Mouse (Mus musculus): ENCODE results near the gene Pou5f1. TPM values are rescaled to one million over a fixed set of nuclear protein-coding genes. Genes with fewer than 3 reads are reported as not detected.

The Pou5f1 gene
- 1 to 10 TPM; 1.2 to 2.6 TPM for total RNA-seq (2023)

DNA sequence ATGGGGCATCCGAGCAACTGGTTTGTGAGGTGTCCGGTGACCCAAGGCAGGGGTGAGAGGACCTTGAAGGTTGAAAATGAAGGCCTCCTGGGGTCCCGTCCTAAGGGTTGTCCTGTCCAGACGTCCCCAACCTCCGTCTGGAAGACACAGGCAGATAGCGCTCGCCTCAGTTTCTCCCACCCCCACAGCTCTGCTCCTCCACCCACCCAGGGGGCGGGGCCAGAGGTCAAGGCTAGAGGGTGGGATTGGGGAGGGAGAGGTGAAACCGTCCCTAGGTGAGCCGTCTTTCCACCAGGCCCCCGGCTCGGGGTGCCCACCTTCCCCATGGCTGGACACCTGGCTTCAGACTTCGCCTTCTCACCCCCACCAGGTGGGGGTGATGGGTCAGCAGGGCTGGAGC, at the start of gene Pou5f1:
TSS of gene Pou5f1 (plus strand) at position 243 of the 400 bp plus-strand sequence.

DNA sequence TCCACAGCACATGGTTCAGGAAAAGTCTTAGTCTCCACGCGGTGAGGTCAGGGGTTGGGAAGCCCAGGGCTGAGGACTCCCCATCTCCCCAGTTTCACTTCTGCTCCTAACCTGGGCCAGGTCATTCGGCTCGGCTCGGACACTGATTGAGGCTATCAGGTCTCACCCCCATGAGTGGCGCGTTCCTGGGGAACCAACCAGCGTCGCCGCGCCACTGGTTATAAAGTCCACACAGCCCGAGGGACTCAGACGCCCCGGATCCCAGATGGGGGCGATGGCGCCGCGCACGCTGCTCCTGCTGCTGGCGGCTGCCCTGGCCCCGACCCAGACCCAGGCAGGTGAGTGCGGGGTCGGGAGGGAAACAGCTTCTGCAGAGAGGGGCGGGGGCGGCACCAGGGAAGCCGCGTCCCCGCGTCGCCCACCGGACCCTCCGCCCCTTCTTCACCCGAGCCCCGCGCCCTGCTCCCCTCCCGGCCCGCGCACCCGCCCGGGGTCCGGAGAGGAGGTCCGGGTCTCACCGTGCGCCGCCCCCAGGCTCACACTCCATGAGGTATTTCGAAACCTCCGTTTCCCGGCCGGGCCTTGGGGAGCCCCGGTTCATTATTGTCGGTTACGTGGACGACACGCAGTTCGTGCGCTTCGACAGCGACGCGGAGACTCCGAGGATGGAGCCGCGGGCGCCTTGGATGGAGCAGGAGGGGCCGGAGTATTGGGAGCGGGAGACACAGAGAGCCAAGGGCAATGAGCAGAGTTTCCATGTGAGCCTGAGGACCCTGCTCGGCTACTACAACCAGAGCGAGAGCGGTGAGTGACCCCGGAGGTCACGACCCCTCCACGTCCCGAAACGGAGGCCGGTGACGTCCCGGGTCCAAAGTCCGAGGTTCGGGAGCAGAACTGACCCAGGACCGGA, 35.7 kb upstream of the Pou5f1 start, which contains the start of gene H2-Q10:
TSS of gene H2-Q10 (plus strand) at position 248 of the 910 bp plus-strand sequence.

DNA sequence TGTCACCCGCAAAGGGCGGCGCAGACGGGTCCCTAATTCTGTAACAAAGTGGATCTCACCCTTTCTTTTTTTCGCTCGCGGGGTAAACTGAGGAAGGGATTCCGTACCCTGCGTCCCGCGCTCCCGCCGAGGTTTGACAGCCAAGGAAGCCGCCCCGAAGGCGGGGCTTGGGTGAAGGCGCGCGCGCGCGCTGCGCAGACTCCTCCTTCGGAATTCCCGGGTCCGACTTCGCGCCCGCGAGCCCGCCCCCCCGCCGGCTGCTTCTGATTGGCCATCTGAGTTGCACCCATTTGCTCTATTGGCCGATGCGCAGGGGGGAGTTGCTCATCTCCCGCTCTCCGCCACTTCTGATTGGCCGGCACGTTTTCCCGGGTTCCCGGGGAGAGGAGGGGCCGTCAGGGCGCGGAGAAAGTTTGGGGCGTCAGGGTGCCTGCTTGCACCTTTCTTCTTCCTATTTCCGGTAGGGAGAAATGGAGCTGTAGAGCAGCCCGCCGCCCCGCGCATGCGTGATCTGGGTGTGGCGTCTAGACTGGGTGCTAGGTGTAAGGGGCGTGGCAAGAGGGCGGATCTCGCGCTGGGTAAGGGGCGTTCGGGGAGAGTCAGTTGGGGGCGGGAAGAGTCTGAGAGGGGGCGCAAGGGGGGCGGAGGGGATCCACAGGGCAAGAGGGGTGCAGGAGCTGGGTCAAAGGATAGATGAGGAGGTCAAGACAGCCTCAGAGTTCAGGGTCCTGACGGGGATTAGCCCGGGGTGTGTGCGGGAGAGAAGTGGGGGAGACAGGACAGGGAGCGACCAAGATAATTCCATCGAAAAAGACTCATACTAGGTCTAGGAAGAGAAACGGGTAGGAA, 11.1 kb downstream of the Pou5f1 start, which contains the start of the genes Tcf19 and Cchcr1:
TSS of gene Tcf19 (minus strand) at position 173 of the 849 bp plus-strand sequence.
TSS of gene Cchcr1 (plus strand) at position 449 of the 849 bp plus-strand sequence.

DNA sequence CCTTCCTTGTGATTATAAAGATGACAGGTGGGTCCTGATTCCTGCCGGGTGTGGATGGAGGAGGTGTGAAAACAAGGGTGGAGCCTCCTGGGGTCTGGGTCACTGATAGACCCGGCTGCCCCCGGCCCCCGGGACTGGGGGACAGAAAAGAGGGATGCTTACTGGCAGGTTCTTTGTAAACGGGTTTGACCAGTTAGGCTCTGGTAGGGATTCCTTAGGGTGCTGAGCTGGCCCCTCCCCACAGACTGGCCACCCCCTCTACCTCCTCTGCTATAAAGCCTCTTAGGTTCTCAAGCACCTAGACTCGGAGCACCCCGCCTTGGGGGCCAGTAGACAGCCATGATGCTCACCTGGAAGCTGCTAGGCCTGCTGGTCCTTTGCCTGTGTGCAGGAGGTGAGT, 27.1 kb downstream of the Pou5f1 start, which contains the start of gene Psors1c2:
TSS of gene Psors1c2 (plus strand) at position 301 of the 400 bp plus-strand sequence.

DNA sequence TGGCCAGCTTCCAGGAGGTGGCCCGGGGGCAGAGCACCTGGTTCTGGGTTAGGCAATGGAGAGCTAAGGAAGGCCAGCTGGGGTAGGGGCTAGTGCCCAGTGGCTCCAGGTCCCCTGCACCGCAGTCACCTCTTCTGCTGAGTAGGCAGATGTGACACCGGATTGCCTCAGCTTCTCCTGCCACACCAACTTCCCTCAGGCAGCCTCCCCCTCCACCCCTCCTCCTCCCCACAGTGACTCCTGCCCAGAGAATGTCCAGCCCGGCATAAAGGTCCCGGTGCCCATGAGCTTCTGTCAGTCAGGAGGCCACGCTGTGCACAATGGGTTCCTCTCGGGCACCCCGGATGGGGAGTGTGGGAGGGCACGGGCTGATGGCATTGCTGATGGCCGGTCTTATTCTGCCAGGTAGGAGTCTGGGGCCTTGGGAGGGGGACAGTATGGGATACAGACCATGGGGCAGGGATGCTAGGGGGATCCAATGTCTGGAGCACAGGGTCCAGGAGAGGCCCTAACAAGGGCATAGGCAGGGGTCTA, 46.1 kb downstream of the Pou5f1 start, which contains the start of gene Cdsn:
TSS of gene Cdsn (plus strand) at position 248 of the 534 bp plus-strand sequence.

Other genes starting within 250 kb of the Pou5f1 start
- gene H2-D1, start 243.3 kb upstream of the Pou5f1 start, total RNA-seq (2023) = 1,000 to 10,000 TPM; 1,522 to 1,549 TPM
- gene H2-Q1, start 185.6 kb upstream of the Pou5f1 start, total RNA-seq (2023) = 1 to 10 TPM; 6.7 to 6.9 TPM
- 1 to 10 TPM; 5.5 to 6.4 TPM for gene H2-Q2, start 163.8 kb upstream of the Pou5f1 start, total RNA-seq (2023)
- 10 to 100 TPM; 73.7 to 78.8 TPM for gene H2-Q4, start 126.4 kb upstream of the Pou5f1 start, total RNA-seq (2023)
- 10 to 100 TPM; 16.6 to 19.4 TPM for gene H2-Q6, start 81.2 kb upstream of the Pou5f1 start, total RNA-seq (2023)
- gene H2-Q7, start 66.9 kb upstream of the Pou5f1 start, total RNA-seq (2023) = 10 to 100 TPM; 15.6 to 18.5 TPM
- gene H2-Q10, start 35.9 kb upstream of the Pou5f1 start, total RNA-seq (2023) = 10 to 100 TPM; 52.2 to 52.4 TPM
- 10 to 100 TPM; 35.4 to 36.0 TPM for gene Tcf19, start 10.8 kb downstream of the Pou5f1 start, total RNA-seq (2023)
- 10 to 100 TPM; 14.5 to 17.8 TPM for gene Cchcr1, start 11.1 kb downstream of the Pou5f1 start, total RNA-seq (2023)
- gene Psors1c2, start 27.2 kb downstream of the Pou5f1 start, total RNA-seq (2023) = not detected
- gene Cdsn, start 46.1 kb downstream of the Pou5f1 start, total RNA-seq (2023) = not detected
- gene 2300002M23Rik, start 61.4 kb downstream of the Pou5f1 start, total RNA-seq (2023) = not detected
- gene Sfta2, start 95.5 kb downstream of the Pou5f1 start, total RNA-seq (2023) = not detected
- not detected for gene Gm9573, start 120.6 kb downstream of the Pou5f1 start, total RNA-seq (2023)
- gene Mucl3, start 137.7 kb downstream of the Pou5f1 start, total RNA-seq (2023) = not detected
- 10 to 100 TPM; 11.3 to 12.6 TPM for gene Vars2, start 161.6 kb downstream of the Pou5f1 start, total RNA-seq (2023)
- 10 to 100 TPM; 13.9 to 14.0 TPM for gene Gtf2h4, start 167.7 kb downstream of the Pou5f1 start, total RNA-seq (2023)
- under 1 TPM; 0.18 to 0.51 TPM for gene Ddr1, start 198.6 kb downstream of the Pou5f1 start, total RNA-seq (2023)

All from neutrophil, adult 83 days (primary cell).